Mouse (Mus musculus) hindbrain, embryonic 16.5 days (tissue): ENCODE measurements around the gene Crocc. TPM values are rescaled to one million over a fixed set of nuclear protein-coding genes. Genes with fewer than 3 reads are reported as not detected.

ENCODE experiments used
- ATAC-seq: fragments of 200-750 bp; cut with Nextera tagmentation; 2 replicates; pipeline ENCODE4 v1.8.0; 2017; ENCODE audit warnings: moderate TSS enrichment, moderate library complexity
- H3K27ac ChIP-seq: fragments of 300-500 bp; sonication (generic); 2 replicates; pipeline ENCODE4 v1.5.1; 2014; ENCODE audit warnings: low read depth, mild to moderate bottlenecking, control low read depth, low read length, moderate library complexity
- H3K27me3 ChIP-seq: fragments of 300-500 bp; sonication (generic); replicated peaks from 2 replicates; pipeline ENCODE4 v1.6.1; 2014; ENCODE audit warnings: low read length; ENCODE audit not compliant: control insufficient read depth, insufficient read depth
- H3K36me3 ChIP-seq: fragments of 300-500 bp; sonication (generic); 2 replicates; pipeline ENCODE4 v1.6.1; 2014; ENCODE audit warnings: mild to moderate bottlenecking, low read length, moderate library complexity, mixed read lengths; ENCODE audit not compliant: control insufficient read depth, insufficient read depth
- H3K4me1 ChIP-seq: fragments of 300-500 bp; sonication (generic); 2 replicates; pipeline ENCODE4 v1.6.1; 2014; ENCODE audit warnings: low read depth, low read length; ENCODE audit not compliant: control insufficient read depth, insufficient read depth
- H3K4me2 ChIP-seq: fragments of 300-500 bp; sonication (generic); 2 replicates; pipeline ENCODE4 v1.6.1; 2014; ENCODE audit warnings: mild to moderate bottlenecking, low read length, control low read depth, moderate library complexity
- H3K4me3 ChIP-seq: fragments of 300-500 bp; sonication (generic); 2 replicates; pipeline ENCODE4 v1.5.1; 2014; ENCODE audit warnings: mild to moderate bottlenecking, low read length, control low read depth, moderate library complexity
- H3K9ac ChIP-seq: fragments of 300-500 bp; sonication (generic); 2 replicates; pipeline ENCODE4 v1.6.1; 2014; ENCODE audit warnings: low read depth, mild to moderate bottlenecking, control low read depth, low read length, moderate library complexity
- H3K9me3 ChIP-seq: fragments of 300-500 bp; sonication (generic); 2 replicates; pipeline ENCODE4 v1.6.1; 2014; ENCODE audit warnings: mild to moderate bottlenecking, low read length, moderate library complexity; ENCODE audit not compliant: control insufficient read depth
- WGBS: fragments of 180-500 bp; shearing (Covaris S2); extraction: QIAGEN DNeasy Blood & Tissue Kit; methylation state at CpG from one replicate; pipeline ENCODE4 v1.1.7; 2014; 5-methylcytosine and 5-hydroxymethylcytosine counted together
- polyA plus RNA-seq: library from polyadenylated mRNA; unstranded; fragments of >200 nt; fragmentation: Nextera tagmentation; extraction: Ambion mirVana; gene quantifications from 2 replicates; pipeline ENCODE4 v1.2.1, GENCODE M21; 2015

The Crocc gene
- polyA plus RNA-seq, 1 experiment from 2014 or later = 4.9 TPM

GRCm38 (mm10) chr4:140987476-140987875, 72.9 kb downstream of the Crocc start:
- peaks cover 30% of the 10 kb centered on the region for H3K4me1 ChIP-seq
- H3K9me3 ChIP-seq = no peaks in the 10 kb centered on the region
- peak overlapping the region; percentile 59 for H3K4me2 ChIP-seq
- H3K36me3 ChIP-seq = peaks cover 4% of the 10 kb centered on the region
- 20% methylated on average over 7 of the region's 7 CpGs for WGBS
- H3K9ac ChIP-seq = peak overlapping the region; percentile 98
- H3K27ac ChIP-seq = peak overlapping the region; percentile 83
- H3K4me3 ChIP-seq = peak overlapping the region; percentile 86
- 0 out of 2 replicates have a peak, but pooled peaks have one; percentile 6 for ATAC-seq
- H3K27me3 ChIP-seq = no peaks in the 10 kb centered on the region

GRCm38 (mm10) chr4:140986711-140987395, 73.5 kb downstream of the Crocc start, which contains the start of gene Atp13a2:
Gene Atp13a2, plus strand, starts transcription at chr4:140986873.
- H3K27ac ChIP-seq = peak within 1 kb of the TSS; percentile 83
- H3K4me3 ChIP-seq = peak within 1 kb of the TSS; percentile 86
- WGBS = 0% methylated on average over 38 of the region's 58 CpGs
- peaks cover 30% of the 10 kb centered on the region for H3K4me1 ChIP-seq
- peak within 1 kb of the TSS; percentile 98 for H3K9ac ChIP-seq
- ATAC-seq = peak; percentile 89
- peak within 1 kb of the TSS; percentile 59 for H3K4me2 ChIP-seq
- no peaks in the 10 kb centered on the region for H3K27me3 ChIP-seq
- H3K36me3 ChIP-seq = no peaks in the 10 kb centered on the region
- H3K9me3 ChIP-seq = no peaks in the 10 kb centered on the region

GRCm38 (mm10) chr4:140986024-140986710, 74.2 kb downstream of the Crocc start:
- H3K9ac ChIP-seq = peak overlapping the region; percentile 98
- H3K27ac ChIP-seq = peak overlapping the region; percentile 83
- no peaks in the 10 kb centered on the region for H3K36me3 ChIP-seq
- H3K9me3 ChIP-seq = no peaks in the 10 kb centered on the region
- peak overlapping the region; percentile 59 for H3K4me2 ChIP-seq
- no peaks in the 10 kb centered on the region for H3K27me3 ChIP-seq
- peaks cover 30% of the 10 kb centered on the region for H3K4me1 ChIP-seq
- 20% methylated on average over 15 of the region's 15 CpGs for WGBS
- H3K4me3 ChIP-seq = peak overlapping the region; percentile 86
- peak; percentile 34 for ATAC-seq

- no peak for ATAC-seq
- no peak overlapping the region for H3K9ac ChIP-seq
- H3K27me3 ChIP-seq = no peaks in the 10 kb centered on the region
- no peak overlapping the region for H3K4me3 ChIP-seq
- H3K9me3 ChIP-seq = no peaks in the 10 kb centered on the region
- no peak overlapping the region for H3K4me2 ChIP-seq
- no peak overlapping the region for H3K27ac ChIP-seq
- H3K4me1 ChIP-seq = peaks cover 25% of the 10 kb centered on the region
- 83% methylated on average over 6 of the region's 6 CpGs for WGBS
- peaks cover 3% of the 10 kb centered on the region; the same call in 1 of the 2 replicates for H3K36me3 ChIP-seq
Measured at GRCm38 (mm10) chr4:140984544-140984943, 75.8 kb downstream of the Crocc start.

GRCm38 (mm10) chr4:140983442-140983841, 76.9 kb downstream of the Crocc start:
- Histone ChIP-seq H3K9me3 (no peaks in the 10 kb centered on the region), H3K4me2 (no peak overlapping the region), H3K9ac (peak overlapping the region; percentile 43), H3K27ac (peak overlapping the region; percentile 48; the same call in 1 of the 2 replicates), H3K4me3 (no peak overlapping the region), H3K4me1 (peaks cover 14% of the 10 kb centered on the region), H3K27me3 (no peaks in the 10 kb centered on the region), H3K36me3 (peaks cover 14% of the 10 kb centered on the region)
- no peak for ATAC-seq
- WGBS = 13% methylated on average over 9 of the region's 9 CpGs

GRCm38 (mm10) chr4:140982808-140983207, 77.5 kb downstream of the Crocc start:
- 0 out of 2 replicates have a peak overlapping the region, but pooled peaks have one; percentile 48 for H3K27ac ChIP-seq
- ATAC-seq = no peak
- 60% methylated on average over 4 of the region's 4 CpGs for WGBS
- H3K9me3 ChIP-seq = no peaks in the 10 kb centered on the region
- H3K4me2 ChIP-seq = no peak overlapping the region
- H3K9ac ChIP-seq = no peak overlapping the region
- H3K4me1 ChIP-seq = peaks cover 8% of the 10 kb centered on the region
- no peaks in the 10 kb centered on the region for H3K27me3 ChIP-seq
- H3K36me3 ChIP-seq = peaks cover 14% of the 10 kb centered on the region
- H3K4me3 ChIP-seq = no peak overlapping the region

- H3K9ac ChIP-seq = no peak overlapping the region
- no peaks in the 10 kb centered on the region for H3K27me3 ChIP-seq
- peaks cover 16% of the 10 kb centered on the region for H3K36me3 ChIP-seq
- H3K4me3 ChIP-seq = no peak overlapping the region
- H3K4me2 ChIP-seq = no peak overlapping the region
- WGBS = 88% methylated on average over 2 of the region's 2 CpGs
- no peak overlapping the region for H3K27ac ChIP-seq
- no peaks in the 10 kb centered on the region for H3K9me3 ChIP-seq
- peaks cover 3% of the 10 kb centered on the region for H3K4me1 ChIP-seq
- ATAC-seq = no peak
Measured at GRCm38 (mm10) chr4:140981605-140982004, 78.7 kb downstream of the Crocc start.

- Histone ChIP-seq H3K4me1 (no peaks in the 10 kb centered on the region), H3K9me3 (no peaks in the 10 kb centered on the region), H3K4me2 (no peak overlapping the region), H3K9ac (no peak overlapping the region), H3K4me3 (no peak overlapping the region), H3K27me3 (no peaks in the 10 kb centered on the region), H3K27ac (no peak overlapping the region), H3K36me3 (peaks cover 28% of the 10 kb centered on the region)
- 94% methylated on average over 14 of the region's 14 CpGs for WGBS
- ATAC-seq = no peak
Measured at GRCm38 (mm10) chr4:140977886-140978692, 82.3 kb downstream of the Crocc start.

GRCm38 (mm10) chr4:140977278-140977677, 83.1 kb downstream of the Crocc start:
- Histone ChIP-seq H3K9ac (no peak overlapping the region), H3K4me1 (no peaks in the 10 kb centered on the region), H3K27me3 (no peaks in the 10 kb centered on the region), H3K27ac (no peak overlapping the region), H3K4me2 (no peak overlapping the region), H3K36me3 (peaks cover 35% of the 10 kb centered on the region), H3K4me3 (no peak overlapping the region), H3K9me3 (no peaks in the 10 kb centered on the region)
- 87% methylated on average over 9 of the region's 10 CpGs for WGBS
- no peak for ATAC-seq
